Mouse (Mus musculus): ENCODE results near the gene Leap2. TPM values are rescaled to one million over a fixed set of nuclear protein-coding genes. Genes with fewer than 3 reads are reported as not detected.

Gene Leap2
- total RNA-seq, 2 experiments from 2014 or later, result not detected

GRCm38 (mm10) chr11:53403638-53404037, 19.3 kb downstream of the Leap2 start:
- DNase-seq (ENCODE audit: low spot score in 2 of 2), result no peak
- intact Hi-C loops (cut with DNase I), result no loop called here

GRCm38 (mm10) chr11:53393856-53394255, 29.1 kb downstream of the Leap2 start:
- intact Hi-C loops (cut with DNase I), result no loop called here
- no peak for DNase-seq (ENCODE audit: low spot score in 2 of 2)

GRCm38 (mm10) chr11:53383758-53384428, 39.1 kb downstream of the Leap2 start:
- intact Hi-C loops (cut with DNase I), result no loop called here
- no peak for DNase-seq (ENCODE audit: low spot score in 2 of 2)

- intact Hi-C loops (cut with DNase I), result no loop called here
- no peak for DNase-seq (ENCODE audit: low spot score in 2 of 2)
Observed at GRCm38 (mm10) chr11:53378918-53379317, 44.1 kb downstream of the Leap2 start.

Small RNA genes lying within 50 kb of the gene (microRNA-seq; reads per million reads assigned to microRNA genes)
- gene Mir6920, result not detected

Other genes starting within 250 kb of the Leap2 start
- 100 to 1,000 TPM; 163 to 181 TPM for gene Hspa4, start 122.7 kb downstream of the Leap2 start, total RNA-seq (2021)
- gene Zcchc10, start 98.5 kb downstream of the Leap2 start, total RNA-seq (2021), result 1 to 10 TPM; 9.3 to 9.5 TPM
- 100 to 1,000 TPM; 157 to 221 TPM for gene Aff4, start 72.3 kb downstream of the Leap2 start, total RNA-seq (2021)
- gene Uqcrq, start 7.7 kb upstream of the Leap2 start, total RNA-seq (2021), result 100 to 1,000 TPM; 404 to 490 TPM
- gene Gdf9, start 7.9 kb upstream of the Leap2 start, total RNA-seq (2021), result 1 to 10 TPM in 1 of 2 experiments, not detected in 1; 1.1 TPM
- gene Gm10447, start 33.9 kb upstream of the Leap2 start, total RNA-seq (2021), result under 1 TPM; 0.22 to 0.34 TPM
- 1 to 10 TPM; 5.3 to 5.5 TPM for gene Shroom1, start 34.0 kb upstream of the Leap2 start, total RNA-seq (2021)
- gene Gm9837, start 47.3 kb upstream of the Leap2 start, total RNA-seq (2021), result not detected
- 1 to 10 TPM; 2.6 to 3.4 TPM for gene Gm9945, start 57.0 kb upstream of the Leap2 start, total RNA-seq (2021)
- gene Sowaha, start 57.1 kb upstream of the Leap2 start, total RNA-seq (2021), result 10 to 100 TPM; 59.1 to 81.6 TPM
- gene Sept8, start 96.1 kb upstream of the Leap2 start, total RNA-seq (2021), result 100 to 1,000 TPM; 305 to 337 TPM
- 100 to 1,000 TPM; 115 to 130 TPM for gene Kif3a, start 144.2 kb upstream of the Leap2 start, total RNA-seq (2021)
- not detected for gene Il4, start 195.5 kb upstream of the Leap2 start, total RNA-seq (2021)
- gene Il13, start 211.5 kb upstream of the Leap2 start, total RNA-seq (2021), result not detected